ENCODE assay signal across 8 mouse cellular contexts in the genomic region with DNA sequence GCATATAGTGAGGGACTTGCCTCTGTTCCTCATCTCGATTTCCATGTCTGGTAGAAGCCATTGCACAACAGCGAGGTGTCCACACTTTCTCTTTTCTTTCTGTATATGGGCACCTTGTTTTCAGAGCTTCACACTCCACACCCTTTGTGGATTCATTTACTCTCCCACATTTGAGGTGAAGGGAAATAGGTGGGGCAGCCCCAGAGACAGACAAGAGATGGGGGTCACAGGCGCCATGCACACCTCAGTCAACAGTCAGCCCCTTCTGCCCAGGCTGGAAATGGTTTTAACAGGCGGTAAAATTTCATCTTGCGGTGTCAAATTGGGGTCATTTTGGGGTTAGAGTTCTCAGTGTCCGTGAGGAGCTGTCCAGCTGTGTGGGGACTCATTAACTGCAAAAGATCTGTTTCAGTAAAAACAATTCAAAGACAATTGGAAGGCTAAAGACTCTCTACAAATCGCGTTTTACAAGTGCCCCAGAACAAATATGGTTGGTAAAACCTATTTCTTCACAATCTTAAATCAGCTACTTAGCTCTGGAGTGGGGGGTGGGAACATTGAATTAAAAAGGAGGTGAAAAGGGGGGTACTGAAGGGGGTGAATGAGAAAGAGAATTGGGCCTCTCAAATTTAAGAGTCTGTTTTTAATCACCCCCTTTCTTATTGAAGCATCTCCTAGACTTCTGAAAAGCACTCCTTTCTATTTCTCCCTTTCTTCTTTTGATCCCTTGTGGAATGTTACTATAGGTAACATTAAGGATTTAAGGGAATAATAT. TPM values are rescaled to one million over a fixed set of nuclear protein-coding genes. Genes with fewer than 3 reads are reported as not detected.
DNase-seq lines count a peak whose midpoint lies in the region; ATAC-seq lines count a peak whose summit lies in the region.

No protein-coding gene starts in this region.

- H3K27ac ChIP-seq in heart, embryonic 10.5 days, result peak overlapping the region; percentile 99
- peak overlapping the region; percentile 97 for H3K27ac ChIP-seq in hindbrain, embryonic 15.5 days (replicated peaks)
- peak overlapping the region; percentile 75 for H3K27ac ChIP-seq in midbrain, embryonic 15.5 days

- peak overlapping the region; percentile 46 for H3K9ac ChIP-seq in hindbrain, embryonic 15.5 days
- peak overlapping the region; percentile 35; the same call in 1 of the 2 replicates for H3K9ac ChIP-seq in midbrain, embryonic 15.5 days

- peak overlapping the region; percentile 73 for H3K4me2 ChIP-seq in hindbrain, embryonic 15.5 days
- H3K4me2 ChIP-seq in midbrain, embryonic 15.5 days, result peak overlapping the region; percentile 82

- no peak for DNase-seq in heart, embryonic 10.5 days (ENCODE audit: low spot score)
- no peak for DNase-seq in heart, postnatal 36 days
- DNase-seq in embryo, embryonic 11 days, result peak; percentile 74
- DNase-seq in thymus, postnatal 10 days (ENCODE audit: low spot score in 2 of 2), result no peak
- no peak for DNase-seq in gastrocnemius, postnatal 14 days

- WGBS in heart, embryonic 10.5 days, result 10% methylated on average over 8 of the region's 8 CpGs
- 9% methylated on average over 8 of the region's 8 CpGs for WGBS in hindbrain, embryonic 15.5 days
- WGBS in midbrain, embryonic 15.5 days, result 14% methylated on average over 8 of the region's 8 CpGs

- H3K9me3 ChIP-seq in heart, embryonic 10.5 days, result no peaks in the 10 kb centered on the region
- H3K9me3 ChIP-seq in hindbrain, embryonic 15.5 days, result no peaks in the 10 kb centered on the region
- no peaks in the 10 kb centered on the region for H3K9me3 ChIP-seq in midbrain, embryonic 15.5 days

- intact Hi-C loops in heart, postnatal 36 days (cut with DNase I), result loop anchor here (5.0 to 10.0 kb wide), 3 partner anchors 487 to 1805 kb away; a partner anchor contains a TSS
- intact Hi-C loops in gastrocnemius, postnatal 14 days (cut with DNase I; ENCODE audit: low total_unique reads), result loop anchor here (10.0 kb wide), 1 partner anchor 215 kb away; no protein-coding TSS in a partner anchor

- peaks cover 28% of the 10 kb centered on the region for H3K4me1 ChIP-seq in heart, embryonic 10.5 days
- peaks cover 18% of the 10 kb centered on the region for H3K4me1 ChIP-seq in hindbrain, embryonic 15.5 days (replicated peaks)
- H3K4me1 ChIP-seq in midbrain, embryonic 15.5 days, result peaks cover 14% of the 10 kb centered on the region; the same call in 1 of the 2 replicates

- peak overlapping the region; percentile 93 for H3K4me3 ChIP-seq in heart, embryonic 10.5 days
- peak overlapping the region; percentile 68 for H3K4me3 ChIP-seq in hindbrain, embryonic 15.5 days
- H3K4me3 ChIP-seq in midbrain, embryonic 15.5 days, result peak overlapping the region; percentile 51

- no peak for ATAC-seq in hindbrain, embryonic 15.5 days (ENCODE audit: low FRiP score, low read depth)
- ATAC-seq in midbrain, embryonic 15.5 days (replicated peaks), result no peak
- no peak for ATAC-seq in granulocyte monocyte progenitor cell, adult 5-6 weeks (replicated peaks; ENCODE audit: poor library complexity, severe bottlenecking)

- peaks cover 1% of the 10 kb centered on the region for H3K27me3 ChIP-seq in heart, embryonic 10.5 days (ENCODE audit: insufficient read depth, poor library complexity, severe bottlenecking)
- H3K27me3 ChIP-seq in hindbrain, embryonic 15.5 days, result no peaks in the 10 kb centered on the region
- peaks cover 10% of the 10 kb centered on the region for H3K27me3 ChIP-seq in midbrain, embryonic 15.5 days (replicated peaks)

- H3K36me3 ChIP-seq in heart, embryonic 10.5 days, result no peaks in the 10 kb centered on the region
- no peaks in the 10 kb centered on the region for H3K36me3 ChIP-seq in hindbrain, embryonic 15.5 days
- no peaks in the 10 kb centered on the region for H3K36me3 ChIP-seq in midbrain, embryonic 15.5 days (replicated peaks)

RNA-seq across cellular contexts. Expression of a gene that starts 4.0 kb away (rescaled TPM):
- polyA plus RNA-seq in heart, embryonic 10.5 days (2016; fragmentation: Nextera tagmentation; extraction: Ambion mirVana), result 45.2 and 62.7 TPM in 2 replicates
- 10 to 100 TPM; 20.8 to 27.4 TPM for total RNA-seq in heart, postnatal 36 days (2021)
- polyA plus RNA-seq in hindbrain, embryonic 15.5 days (2015; fragmentation: Nextera tagmentation; extraction: Ambion mirVana), result 139 and 140 TPM in 2 replicates
- polyA plus RNA-seq in midbrain, embryonic 15.5 days (2015; fragmentation: Nextera tagmentation; extraction: Ambion mirVana), result 74.1 and 86.9 TPM in 2 replicates
- total RNA-seq in gastrocnemius, postnatal 14 days (2021), result 1 to 10 TPM; 2.6 to 3.2 TPM
- total RNA-seq in granulocyte monocyte progenitor cell, adult 5-6 weeks (2014; fragmentation: Nextera tagmentation), result not detected in 2 replicates
- not detected in 2 replicates for total RNA-seq in granulocyte monocyte progenitor cell, adult 5-6 weeks (2017)

Comparison
In these comparisons a context has a peak if more than half of its experiments do, and no peak if none do; other contexts are left out.
1. RNA of a gene that starts 4.0 kb away (total RNA-seq): 20.8 to 27.4 TPM in heart, postnatal 36 days; 2.6 to 3.2 TPM in gastrocnemius, postnatal 14 days and not detected in granulocyte monocyte progenitor cell, adult 5-6 weeks; every median in the first group is over 4 times any median in the second.
2. Peak in every context shown above with its lines, with median percentiles within 50 percentile points of each other: H3K27ac ChIP-seq and H3K4me3 ChIP-seq.